Mouse (Mus musculus) CH12.LX (cell line): ENCODE measurements around the gene Samd4.

Experiments used
- CHD2 ChIP-seq: IDR thresholded peaks from 2 replicates; pipeline ENCODE4 v1.6.1; 2011; ENCODE audit warnings: low read length, improper control_type of control experiment
- CTCF ChIP-seq, 2 experiments: IDR thresholded peaks in 1 of 2; conservative IDR thresholded peaks in 1 of 2; 2 replicates each; pipeline ENCODE4 v1.5.1; 2011 to 2012; ENCODE audit warnings: low read depth in 2 of 2, low read length in 2 of 2, improper control_type of control experiment in 1 of 2, inconsistent platforms in 1 of 2, mild to moderate bottlenecking in 1 of 2, moderate library complexity in 1 of 2

DNA sequence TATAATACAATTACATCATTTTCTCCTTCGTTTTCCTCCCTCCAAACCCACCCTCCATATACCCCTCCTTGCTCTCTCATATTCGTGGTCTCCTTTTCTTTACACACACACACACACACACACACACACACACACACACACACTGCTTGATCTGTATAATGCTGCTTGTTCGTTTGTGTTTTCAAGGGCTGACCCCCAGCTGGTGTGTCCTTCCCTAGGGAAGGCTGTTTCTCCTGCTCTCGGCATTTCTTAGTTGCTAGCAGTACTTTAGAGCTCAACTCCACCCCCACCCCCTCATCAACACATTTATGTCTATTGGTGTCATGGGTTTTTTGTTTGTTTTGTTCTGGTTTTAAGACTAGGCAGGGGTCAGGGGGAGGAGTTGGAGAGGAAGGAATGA is 149.5 kb downstream of the Samd4 start:
- TF ChIP-seq CHD2 (no peak), CTCF (conservative IDR thresholded peaks at IDR 0.05 in 1 of 2, IDR thresholded peaks at IDR 0.05 in 1 of 2; ENCODE audit: low read depth in 2 of 2, low read length in 2 of 2) (no peak)
